Mouse (Mus musculus) stomach, postnatal 0 days (tissue): ENCODE results near the gene Pigv. TPM values are rescaled to one million over a fixed set of nuclear protein-coding genes. Genes with fewer than 3 reads are reported as not detected.
"Not testable (repeated sequence)": the region's sequence is repeated elsewhere in the genome, so short reads cannot be mapped to it uniquely, and the experiment has no call there.

Experiments
- ATAC-seq: fragments of 200-750 bp; cut with Nextera tagmentation; 2 replicates; pipeline ENCODE4 v1.8.0; 2017; ENCODE audit not compliant: low FRiP score, low TSS enrichment
- DNase-seq: peaks from one replicate; pipeline ENCODE4 v3.0.0-alpha.2; 2016; ENCODE audit warnings: low spot score
- H3K27ac ChIP-seq: fragments of 300-500 bp; sonication (generic); replicated peaks from 2 replicates; pipeline ENCODE4 v1.5.1; 2014; ENCODE audit warnings: mild to moderate bottlenecking, control low read depth
- H3K27me3 ChIP-seq: fragments of 300-500 bp; sonication (generic); 2 replicates; pipeline ENCODE4 v1.6.1; 2014; ENCODE audit warnings: low read length; ENCODE audit not compliant: control insufficient read depth, insufficient read depth
- H3K36me3 ChIP-seq: fragments of 300-500 bp; sonication (generic); 2 replicates; pipeline ENCODE4 v1.6.1; 2014; ENCODE audit warnings: low read length, mixed read lengths; ENCODE audit not compliant: control insufficient read depth, insufficient read depth
- H3K4me1 ChIP-seq: fragments of 300-500 bp; sonication (generic); replicated peaks from 2 replicates; pipeline ENCODE4 v1.6.1; 2014; ENCODE audit warnings: antibody characterized with exemption; ENCODE audit not compliant: control insufficient read depth, insufficient read depth
- H3K4me2 ChIP-seq: fragments of 300-500 bp; sonication (generic); replicated peaks from 2 replicates; pipeline ENCODE4 v1.6.1; 2014; ENCODE audit warnings: low read depth, mild to moderate bottlenecking, control low read depth, moderate library complexity
- H3K4me3 ChIP-seq: fragments of 300-500 bp; sonication (generic); 2 replicates; pipeline ENCODE4 v1.5.1; 2014; ENCODE audit warnings: low read depth, low read length, control low read depth
- H3K9ac ChIP-seq: fragments of 300-500 bp; sonication (generic); 2 replicates; pipeline ENCODE4 v1.6.1; 2014; ENCODE audit warnings: mild to moderate bottlenecking, low read length, control low read depth, mixed read lengths
- H3K9me3 ChIP-seq: fragments of 300-500 bp; sonication (generic); 2 replicates; pipeline ENCODE4 v1.6.1; 2016; ENCODE audit warnings: low read length; ENCODE audit not compliant: control insufficient read depth
- CTCF ChIP-seq: IDR thresholded peaks from 2 replicates; pipeline ENCODE4 v1.5.1; 2016; ENCODE audit warnings: antibody characterized with exemption, low read depth, mild to moderate bottlenecking, moderate library complexity
- EP300 ChIP-seq: optimal IDR thresholded peaks from 2 replicates; pipeline ENCODE3; 2016; ENCODE audit warnings: antibody characterized with exemption
- WGBS: fragments of 180-500 bp; shearing (Covaris S2); extraction: QIAGEN DNeasy Blood & Tissue Kit; methylation state at CpG from one replicate; pipeline ENCODE4 v1.1.7; 2014; 5-methylcytosine and 5-hydroxymethylcytosine counted together
- polyA plus RNA-seq: library from polyadenylated mRNA; unstranded; fragments of >200 nt; fragmentation: Nextera tagmentation; extraction: Ambion mirVana; gene quantifications from 2 replicates; pipeline ENCODE4 v1.2.1, GENCODE M21; 2015

Pigv gene
- polyA plus RNA-seq, 1 experiment from 2014 or later: 11.5 TPM

DNA sequence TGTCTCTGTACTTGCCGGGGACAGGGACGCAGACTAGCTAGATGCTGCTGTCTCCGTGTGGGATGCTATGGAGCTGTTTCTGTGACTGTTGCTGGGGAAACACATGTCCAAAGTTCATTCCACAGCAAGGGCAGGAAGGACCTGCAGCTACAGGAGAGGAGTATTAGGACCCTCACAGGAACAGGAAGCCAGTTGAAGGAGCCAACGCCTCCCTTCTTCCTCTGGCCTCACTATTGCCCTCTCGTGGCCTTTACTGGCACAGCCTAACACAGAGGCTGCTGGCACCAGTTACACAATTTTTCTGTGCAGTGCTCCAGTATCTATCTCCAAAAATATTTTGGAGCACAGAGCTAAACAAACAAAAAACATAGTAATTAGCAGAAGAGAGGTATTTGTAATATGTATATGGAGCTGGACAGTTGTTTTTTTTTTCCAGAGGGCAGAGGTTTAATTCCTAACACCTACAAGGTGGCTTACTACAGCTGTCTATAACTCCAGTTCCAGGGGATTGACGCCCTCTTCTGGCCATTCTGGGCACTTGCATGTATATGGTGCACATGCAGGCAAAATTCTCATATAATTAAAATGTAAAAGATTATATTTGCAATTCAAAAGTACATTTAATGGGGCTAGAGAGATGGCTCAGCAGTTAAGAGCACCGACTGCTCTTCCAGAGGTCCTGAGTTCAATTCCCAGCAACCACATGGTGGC is 22.3 kb downstream of the Pigv start, which contains the start of gene Zdhhc18:
Gene Zdhhc18, minus strand, starts transcription at position 166 of the 711 bp plus-strand sequence.
- Histone ChIP-seq H3K9me3 (no peaks in the 10 kb centered on the region), H3K27me3 (no peaks in the 10 kb centered on the region), H3K9ac (no peak within 1 kb of the TSS), H3K4me2 (peak within 1 kb of the TSS; percentile 46; the same call in 1 of the 2 replicates), H3K4me3 (no peak within 1 kb of the TSS), H3K27ac (no peak within 1 kb of the TSS; the same call in 1 of the 2 replicates), H3K4me1 (no peaks in the 10 kb centered on the region), H3K36me3 (no peaks in the 10 kb centered on the region)
- DNase-seq (peak; percentile 82), ATAC-seq (peak; percentile 79)
- TF ChIP-seq CTCF: peak; percentile 83
- TF ChIP-seq EP300: no peak
- WGBS: 41% methylated on average over 7 of the region's 7 CpGs

DNA sequence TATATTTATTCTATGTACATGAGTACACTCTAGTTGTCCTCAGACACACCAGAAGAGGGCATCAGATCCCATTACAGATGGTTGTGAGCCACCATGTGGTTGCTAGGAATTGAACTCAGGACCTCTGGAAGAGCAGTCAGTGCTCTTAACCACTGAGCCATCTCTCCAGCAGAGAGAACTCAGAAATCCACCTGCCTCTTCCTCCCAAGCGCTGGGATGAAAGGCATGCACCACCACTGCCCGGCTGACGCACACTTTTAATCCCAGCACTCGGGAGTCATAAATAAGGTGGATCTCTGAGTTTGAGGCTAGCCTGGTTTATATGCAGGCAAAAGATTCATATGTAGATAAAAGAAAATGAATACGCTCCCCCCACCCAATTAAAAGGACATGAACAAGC is 23.0 kb downstream of the Pigv start:
- H3K4me3 ChIP-seq, H3K4me1 ChIP-seq, H3K27ac ChIP-seq, H3K27me3 ChIP-seq, H3K9ac ChIP-seq, H3K36me3 ChIP-seq, ATAC-seq, H3K9me3 ChIP-seq, DNase-seq: not testable (repeated sequence)
- H3K4me2 ChIP-seq: peak overlapping the region; percentile 46; the same call in 1 of the 2 replicates
- 92% methylated on average over 5 of the region's 5 CpGs for WGBS

DNA sequence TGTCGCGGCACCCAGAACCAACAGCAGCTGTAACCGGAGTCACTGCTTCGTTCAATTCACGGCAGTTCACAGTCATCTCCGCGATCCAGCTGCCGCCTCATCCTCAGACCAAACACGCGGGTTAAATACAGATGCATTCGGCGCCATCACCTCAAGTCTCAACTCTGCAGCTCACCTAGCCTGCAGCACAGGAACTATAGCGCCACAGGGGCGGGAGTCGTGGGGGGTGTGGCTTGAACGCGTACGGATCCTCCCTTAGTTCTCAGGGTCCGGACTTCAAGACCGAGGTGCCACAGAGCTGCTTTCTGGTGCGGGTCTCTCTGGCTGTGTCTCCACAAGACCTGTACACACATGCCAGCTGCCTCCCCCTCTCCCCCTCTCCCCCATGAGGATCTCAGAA is 26.8 kb downstream of the Pigv start:
- DNase-seq: no peak
- H3K27ac ChIP-seq: no peak overlapping the region
- H3K36me3 ChIP-seq: no peaks in the 10 kb centered on the region
- no peaks in the 10 kb centered on the region for H3K4me1 ChIP-seq
- 0 out of 2 replicates have a peak, but pooled peaks cover 3% of the 10 kb centered on the region for H3K9me3 ChIP-seq
- no peaks in the 10 kb centered on the region for H3K27me3 ChIP-seq
- TF ChIP-seq CTCF (no peak), EP300 (no peak)
- no peak for ATAC-seq
- no peak overlapping the region for H3K9ac ChIP-seq
- H3K4me3 ChIP-seq: no peak overlapping the region
- no peak overlapping the region; the same call in 1 of the 2 replicates for H3K4me2 ChIP-seq
- WGBS: 34% methylated on average over 21 of the region's 21 CpGs

DNA sequence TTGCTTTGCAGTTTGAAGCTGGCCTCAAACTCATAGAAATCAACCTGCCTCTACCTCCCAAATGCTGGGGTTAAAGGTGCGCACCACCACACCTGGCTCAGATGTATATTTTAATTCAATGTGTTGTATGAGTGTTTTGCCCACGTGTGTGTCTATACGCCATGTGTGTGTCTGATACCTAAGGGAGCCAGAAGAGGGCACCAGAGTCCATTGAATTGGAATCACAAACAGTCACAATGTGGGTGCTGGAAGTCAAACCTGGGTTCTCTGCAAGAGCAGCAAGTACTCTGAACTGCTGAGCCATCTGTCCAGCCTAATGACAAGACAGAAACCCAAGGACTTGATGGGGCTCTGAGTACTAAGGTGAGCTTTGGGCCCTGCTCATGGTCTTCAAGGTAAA is 27.3 kb downstream of the Pigv start:
- H3K4me1 ChIP-seq: no peaks in the 10 kb centered on the region
- no peak overlapping the region for H3K9ac ChIP-seq
- 91% methylated on average over 3 of the region's 3 CpGs for WGBS
- no peak for ATAC-seq
- no peak overlapping the region for H3K4me3 ChIP-seq
- H3K9me3 ChIP-seq: 0 out of 2 replicates have a peak, but pooled peaks cover 3% of the 10 kb centered on the region
- H3K36me3 ChIP-seq: no peaks in the 10 kb centered on the region
- no peak for TF ChIP-seq EP300
- TF ChIP-seq CTCF: peak; percentile 45
- no peaks in the 10 kb centered on the region for H3K27me3 ChIP-seq
- no peak overlapping the region for H3K27ac ChIP-seq
- DNase-seq: no peak
- H3K4me2 ChIP-seq: no peak overlapping the region

DNA sequence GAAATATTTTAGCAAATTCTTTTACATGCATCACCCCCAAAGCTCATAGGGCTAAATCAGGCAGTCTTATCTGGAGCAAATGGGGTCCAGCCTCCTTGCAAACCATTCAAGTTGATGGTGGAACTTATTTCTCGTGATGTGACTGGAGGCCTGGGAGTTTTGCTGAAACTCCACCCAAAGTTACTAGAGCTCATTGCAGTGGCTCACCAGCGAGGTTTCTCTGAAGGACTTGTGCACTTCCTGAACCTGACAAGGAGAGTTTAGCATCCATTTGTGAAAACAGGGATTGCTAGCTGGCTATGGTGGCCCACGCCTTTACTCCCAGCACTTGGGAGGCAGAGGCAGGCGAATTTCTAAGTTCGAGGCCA is 38.4 kb downstream of the Pigv start:
- 0 out of 2 replicates have a peak, but pooled peaks cover 3% of the 10 kb centered on the region for H3K4me1 ChIP-seq
- H3K4me3 ChIP-seq: no peak overlapping the region
- no peaks in the 10 kb centered on the region for H3K9me3 ChIP-seq
- no peak overlapping the region for H3K4me2 ChIP-seq
- DNase-seq (no peak), ATAC-seq (no peak)
- H3K27me3 ChIP-seq: no peaks in the 10 kb centered on the region
- no peak overlapping the region; the same call in 1 of the 2 replicates for H3K27ac ChIP-seq
- 80% methylated on average over 5 of the region's 5 CpGs for WGBS
- no peaks in the 10 kb centered on the region for H3K36me3 ChIP-seq
- H3K9ac ChIP-seq: no peak overlapping the region
- TF ChIP-seq CTCF (no peak), EP300 (no peak)

DNA sequence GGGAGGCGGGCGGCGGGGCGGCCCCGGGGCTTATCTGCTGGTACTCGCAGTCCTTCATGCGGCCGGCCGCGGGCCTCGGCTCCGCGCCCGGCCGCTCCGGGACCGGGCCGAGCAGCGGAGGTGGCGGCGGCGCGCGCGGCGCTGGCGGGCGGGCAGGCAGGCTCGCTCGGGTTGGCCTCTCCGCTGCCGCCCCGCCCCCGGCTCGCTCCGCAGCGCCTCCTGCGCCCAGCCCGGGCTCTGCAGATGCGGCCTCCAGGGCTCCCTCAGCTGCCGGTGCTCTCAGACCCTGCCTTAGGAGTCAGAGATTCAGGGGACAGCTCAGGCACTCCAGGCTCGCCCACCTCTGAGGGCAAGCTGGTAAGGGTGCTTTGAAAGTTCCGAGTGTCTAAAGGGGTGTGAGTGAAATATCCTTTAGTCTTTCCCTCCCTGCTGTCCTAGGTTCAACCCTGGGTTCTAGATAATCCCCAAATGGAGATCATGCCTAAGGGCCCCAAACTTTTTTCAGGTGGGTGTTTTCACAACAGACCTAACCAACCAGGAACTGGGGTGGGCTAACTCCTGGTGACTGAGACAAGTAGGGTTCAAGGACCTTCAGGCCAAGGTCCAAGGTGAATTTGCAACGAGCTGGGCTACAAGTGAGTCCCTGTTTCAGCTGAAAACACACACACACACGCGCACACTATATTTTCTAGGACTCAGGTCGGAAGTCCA is 39.0 kb downstream of the Pigv start:
- H3K36me3 ChIP-seq: no peaks in the 10 kb centered on the region
- peak; percentile 92 for DNase-seq
- no peaks in the 10 kb centered on the region for H3K27me3 ChIP-seq
- WGBS: 15% methylated on average over 22 of the region's 47 CpGs
- peak; percentile 88 for ATAC-seq
- H3K9me3 ChIP-seq: no peaks in the 10 kb centered on the region
- H3K9ac ChIP-seq: peak overlapping the region; percentile 91
- TF ChIP-seq CTCF (peak; percentile 79), EP300 (no peak)
- H3K4me1 ChIP-seq: 0 out of 2 replicates have a peak, but pooled peaks cover 3% of the 10 kb centered on the region
- H3K27ac ChIP-seq: peak overlapping the region; percentile 82
- H3K4me3 ChIP-seq: peak overlapping the region; percentile 70
- H3K4me2 ChIP-seq: peak overlapping the region; percentile 94
